Mouse (Mus musculus) erythroblast, embryonic 14.5 days (primary cell): Measurements from ENCODE around the gene A630023A22Rik.

Experiments
- GATA1 ChIP-seq: IDR thresholded peaks from 2 replicates; pipeline ENCODE4 v1.6.1; 2012; ENCODE audit warnings: low read length, inconsistent platforms, mixed read lengths
- TAL1 ChIP-seq: IDR thresholded peaks from 3 replicates; pipeline ENCODE4 v1.6.1; 2012; ENCODE audit warnings: low read length, inconsistent platforms, mixed read lengths

- TF ChIP-seq GATA1 (no peak), TAL1 (no peak)
These were observed 30.9 kb downstream of the A630023A22Rik start for GRCm38 (mm10) chr14:34071665-34072064.
